Comparison of ENCODE assay signal across 20 mouse cellular contexts in genomic region chr19:43918834-43919233, GRCm38 (mm10). TPM values are rescaled to one million over a fixed set of nuclear protein-coding genes. Genes with fewer than 3 reads are reported as not detected.
DNase-seq lines count a peak whose midpoint lies in the region; ATAC-seq and TF ChIP-seq lines count a peak whose summit lies in the region.
"Had no signal": no experiment of that assay in that cellular context is flagged by ENCODE, and none has a peak within 500 bp of the region (broad histone marks: within the 10 kb centered on the region; RNA-seq: fewer than 3 reads in every experiment).

No protein-coding gene starts in this region.

- TF ChIP-seq RAD21 in MEL (IDR thresholded peaks at IDR 0.05; ENCODE audit: low read depth, low read length), result no peak

- H3K27ac ChIP-seq in liver, adult 2 months (replicated peaks; ENCODE audit: insufficient read depth, low read depth, low read length), result peak overlapping the region; percentile 72
- H3K27ac ChIP-seq in liver, embryonic 11.5 days (ENCODE audit: low read depth, low read length), result no peak overlapping the region
- no peak overlapping the region for H3K27ac ChIP-seq in MEL (ENCODE audit: control insufficient read depth, low read depth, low read length)
- no peak overlapping the region for H3K27ac ChIP-seq in liver, embryonic 14.5 days
- no peak overlapping the region for H3K27ac ChIP-seq in forebrain, embryonic 13.5 days
- H3K27ac ChIP-seq: hindbrain, embryonic 14.5 days; neural tube, embryonic 13.5 days had no signal

- no peaks in the 10 kb centered on the region for H3K9me3 ChIP-seq in liver, embryonic 11.5 days (ENCODE audit: control insufficient read depth, low read length)
- no peaks in the 10 kb centered on the region for H3K9me3 ChIP-seq in MEL (replicated peaks; ENCODE audit: insufficient read depth, low read length)
- no peaks in the 10 kb centered on the region for H3K9me3 ChIP-seq in liver, embryonic 14.5 days (ENCODE audit: control insufficient read depth, low read length)
- 0 out of 2 replicates have a peak, but pooled peaks cover 4% of the 10 kb centered on the region for H3K9me3 ChIP-seq in forebrain, embryonic 13.5 days (replicated peaks)
- H3K9me3 ChIP-seq: G1E had no signal

- no peak for TF ChIP-seq POLR2A in liver, adult 2 months (IDR thresholded peaks at IDR 0.05; ENCODE audit: extremely low read depth, insufficient read depth, low read length)
- TF ChIP-seq POLR2A in MEL (IDR thresholded peaks at IDR 0.05; ENCODE audit: control insufficient read depth in 1 of 2, insufficient read depth in 1 of 2, low read depth in 1 of 2, low read length in 2 of 2, poor library complexity in 1 of 2), result no peak

- no peak for TF ChIP-seq CTCF in liver, adult 2 months (IDR thresholded peaks at IDR 0.05; ENCODE audit: low read depth, low read length)
- TF ChIP-seq CTCF in MEL (IDR thresholded peaks at IDR 0.05 in 2 of 3, conservative IDR thresholded peaks at IDR 0.05 in 1 of 3; ENCODE audit: control insufficient read depth in 1 of 3, insufficient read depth in 1 of 3, low read depth in 2 of 3, low read length in 3 of 3, poor library complexity in 1 of 3, severe bottlenecking in 1 of 3), result no peak
- TF ChIP-seq CTCF in liver, embryonic 14.5 days (IDR thresholded peaks at IDR 0.05; ENCODE audit: low read depth), result no peak

- peaks cover 10% of the 10 kb centered on the region; the same call in 1 of the 2 replicates for H3K4me1 ChIP-seq in liver, adult 2 months (ENCODE audit: control insufficient read depth, insufficient read depth, low read length)
- H3K4me1 ChIP-seq in liver, embryonic 11.5 days (replicated peaks; ENCODE audit: control insufficient read depth, insufficient read depth, low read length), result peaks cover 24% of the 10 kb centered on the region
- H3K4me1 ChIP-seq in MEL (ENCODE audit: control insufficient read depth in 1 of 2, insufficient read depth in 2 of 2, low read length in 2 of 2), result 0 out of 4 replicates have a peak, but pooled peaks cover 0 to 2% of the 10 kb centered on the region in 2 experiments
- H3K4me1 ChIP-seq in liver, embryonic 14.5 days (replicated peaks; ENCODE audit: control insufficient read depth in 2 of 2, insufficient read depth in 2 of 2, low read length in 1 of 2), result peaks cover 0 to 27% of the 10 kb centered on the region in 2 experiments; a peak in 3 of 4 replicates
- H3K4me1 ChIP-seq in forebrain, embryonic 13.5 days, result peaks cover 6% of the 10 kb centered on the region; the same call in 1 of the 2 replicates

- ATAC-seq in liver, embryonic 11.5 days (replicated peaks; ENCODE audit: low FRiP score), result no peak
- peak; percentile 43 for ATAC-seq in liver, embryonic 14.5 days (ENCODE audit: insufficient read depth)
- ATAC-seq in forebrain, embryonic 13.5 days, result no peak
- ATAC-seq: forebrain, embryonic 16.5 days had no signal

- TF ChIP-seq EP300 in MEL (IDR thresholded peaks at IDR 0.05; ENCODE audit: low read depth in 1 of 2, low read length in 2 of 2), result no peak
- TF ChIP-seq EP300 in liver, embryonic 14.5 days (IDR thresholded peaks at IDR 0.05; ENCODE audit: low read depth), result no peak

- peaks cover 13% of the 10 kb centered on the region; the same call in 1 of the 2 replicates for H3K79me2 ChIP-seq in liver, adult 2 months (ENCODE audit: control insufficient read depth, insufficient read depth, low read length)
- H3K79me2 ChIP-seq in MEL (ENCODE audit: control insufficient read depth, insufficient read depth, low read length, poor library complexity), result no peaks in the 10 kb centered on the region

- no peaks in the 10 kb centered on the region for H3K27me3 ChIP-seq in liver, adult 2 months (ENCODE audit: control insufficient read depth, insufficient read depth, low read length)
- no peaks in the 10 kb centered on the region for H3K27me3 ChIP-seq in liver, embryonic 11.5 days (replicated peaks; ENCODE audit: control insufficient read depth, insufficient read depth, low read length)
- H3K27me3 ChIP-seq in MEL (ENCODE audit: control insufficient read depth in 1 of 2, insufficient read depth in 2 of 2, low read length in 2 of 2), result no peaks in the 10 kb centered on the region
- no peaks in the 10 kb centered on the region for H3K27me3 ChIP-seq in liver, embryonic 14.5 days (ENCODE audit: control insufficient read depth, insufficient read depth, low read length)
- no peaks in the 10 kb centered on the region; the same call in 1 of the 2 replicates for H3K27me3 ChIP-seq in forebrain, embryonic 13.5 days
- H3K27me3 ChIP-seq: heart, embryonic 12.5 days; neural tube, embryonic 13.5 days had no signal

- DNase-seq in liver, adult 2 months (ENCODE audit: extremely low read depth, low read depth, low spot score), result peak; percentile 97
- no peak for DNase-seq in liver, embryonic 11.5 days (ENCODE audit: low spot score)
- peak; percentile 42 for DNase-seq in MEL (ENCODE audit: low read depth, low spot score)
- peak in 2 of 3 experiments; percentile 25 to 31 for DNase-seq in liver, embryonic 14.5 days (ENCODE audit: low read depth in 3 of 3, low spot score in 3 of 3)
- peak; percentile 64 for DNase-seq in yolk sac, embryonic 10.5 days (ENCODE audit: low spot score)
- DNase-seq in ovary, postnatal 10 days (ENCODE audit: low spot score), result no peak
- DNase-seq: adrenal gland, postnatal 10 days; cerebellum, postnatal 14 days; embryo, embryonic 11 days; heart, postnatal 14 days; kidney, adult 11 months; lung, postnatal 10 days; midbrain, embryonic 14.5 days; thymus, adult 18-20 months had no signal

- H3K36me3 ChIP-seq in liver, adult 2 months (ENCODE audit: control insufficient read depth, insufficient read depth, low read length), result no peaks in the 10 kb centered on the region
- no peaks in the 10 kb centered on the region for H3K36me3 ChIP-seq in liver, embryonic 11.5 days (ENCODE audit: control insufficient read depth, insufficient read depth, low read length)
- no peaks in the 10 kb centered on the region for H3K36me3 ChIP-seq in MEL (ENCODE audit: control insufficient read depth in 1 of 2, insufficient read depth in 2 of 2, low read length in 2 of 2)
- H3K36me3 ChIP-seq in liver, embryonic 14.5 days (replicated peaks; ENCODE audit: control insufficient read depth, insufficient read depth, low read depth), result no peaks in the 10 kb centered on the region
- no peaks in the 10 kb centered on the region for H3K36me3 ChIP-seq in forebrain, embryonic 13.5 days (ENCODE audit: poor library complexity, severe bottlenecking)
- H3K36me3 ChIP-seq: G1E; neural tube, embryonic 13.5 days had no signal

- no peak overlapping the region for H3K9ac ChIP-seq in liver, adult 2 months (ENCODE audit: low read depth, low read length)
- H3K9ac ChIP-seq in liver, embryonic 11.5 days (ENCODE audit: low read depth, low read length), result no peak overlapping the region
- no peak overlapping the region for H3K9ac ChIP-seq in MEL (ENCODE audit: control insufficient read depth, low read depth, low read length, poor library complexity, severe bottlenecking)
- no peak overlapping the region for H3K9ac ChIP-seq in liver, embryonic 14.5 days (replicated peaks)
- no peak overlapping the region for H3K9ac ChIP-seq in forebrain, embryonic 13.5 days
- H3K9ac ChIP-seq: heart, embryonic 12.5 days; hindbrain, embryonic 14.5 days; neural tube, embryonic 13.5 days had no signal

- H3K4me3 ChIP-seq in liver, adult 2 months (ENCODE audit: insufficient read depth, low read depth, low read length), result no peak overlapping the region
- no peak overlapping the region for H3K4me3 ChIP-seq in liver, embryonic 11.5 days (ENCODE audit: low read depth, low read length)
- H3K4me3 ChIP-seq in MEL (ENCODE audit: control insufficient read depth in 1 of 2, insufficient read depth in 1 of 2, low read depth in 2 of 2, low read length in 2 of 2), result no peak overlapping the region
- no peak overlapping the region for H3K4me3 ChIP-seq in liver, embryonic 14.5 days (ENCODE audit: insufficient read depth in 1 of 2, low read depth in 2 of 2, low read length in 2 of 2)
- no peak overlapping the region for H3K4me3 ChIP-seq in forebrain, embryonic 13.5 days
- H3K4me3 ChIP-seq: heart, embryonic 12.5 days; neural tube, embryonic 13.5 days had no signal

- H3K4me2 ChIP-seq in liver, embryonic 11.5 days, result no peak overlapping the region
- no peak overlapping the region for H3K4me2 ChIP-seq in liver, embryonic 14.5 days (ENCODE audit: low read depth)
- H3K4me2 ChIP-seq in forebrain, embryonic 13.5 days, result no peak overlapping the region
- H3K4me2 ChIP-seq: heart, embryonic 12.5 days; hindbrain, embryonic 14.5 days; neural tube, embryonic 13.5 days had no signal

- WGBS in liver, adult 2 months, result 52% methylated on average over 3 of the region's 3 CpGs
- WGBS in liver, embryonic 11.5 days, result 79% methylated on average over 3 of the region's 3 CpGs
- 66% methylated on average over 3 of the region's 3 CpGs for WGBS in liver, embryonic 14.5 days (ENCODE audit: insufficient replicate concordance)
- 72% methylated on average over 3 of the region's 3 CpGs for WGBS in forebrain, embryonic 13.5 days

TF ChIP-seq in MEL, 35 proteins besides CTCF, POLR2A, EP300 and RAD21 (continues in another document):
- TF ChIP-seq MAZ (IDR thresholded peaks at IDR 0.05; ENCODE audit: low read depth, low read length) (no peak), MYB (IDR thresholded peaks at IDR 0.05; ENCODE audit: low read depth, low read length) (no peak), TCF12 (IDR thresholded peaks at IDR 0.05; ENCODE audit: low read depth, low read length) (no peak), SIN3A (IDR thresholded peaks at IDR 0.05; ENCODE audit: low read length) (no peak), MXI1 (IDR thresholded peaks at IDR 0.05; ENCODE audit: low read depth, low read length) (no peak), MEF2A (IDR thresholded peaks at IDR 0.05; ENCODE audit: extremely low read depth, insufficient replicate concordance, low read depth, low read length, poor library complexity, severe bottlenecking) (no peak), USF1 (IDR thresholded peaks at IDR 0.05; ENCODE audit: low read depth, low read length) (no peak), NRF1 (IDR thresholded peaks at IDR 0.05; ENCODE audit: insufficient read depth, low read depth, low read length, poor library complexity, severe bottlenecking) (no peak), SMC3 (IDR thresholded peaks at IDR 0.05; ENCODE audit: low read depth, low read length) (no peak), GABPA (IDR thresholded peaks at IDR 0.05; ENCODE audit: low read depth, low read length) (no peak)

RNA-seq across cellular contexts. Expression of gene Dnmbp, which starts 21.2 kb away (rescaled TPM):
- 23.3 and 24.7 TPM in 2 replicates for total RNA-seq in liver, adult 2 months (2014; rRNA removed)
- 15.5 and 15.6 TPM in 2 replicates for polyA plus RNA-seq in liver, adult 2 months (2012; rRNA removed)
- 7.5 and 8.7 TPM in 2 replicates for polyA plus RNA-seq in liver, embryonic 11.5 days (2014; fragmentation: Nextera tagmentation; extraction: Ambion mirVana)
- 5.4 and 6.2 TPM in 2 replicates for total RNA-seq in MEL (2012; rRNA removed)
- 1 to 10 TPM in 1 of 2 experiments, not detected in 1; 9.4 TPM for polyA plus RNA-seq in MEL (2012; ENCODE audit: insufficient read depth in 1 of 2, insufficient read length in 2 of 2, low read depth in 1 of 2, low replicate concordance in 2 of 2, missing spikeins in 1 of 2)
- 2.1 and 2.2 TPM in 2 replicates for polyA plus RNA-seq in liver, embryonic 14.5 days (2012; rRNA removed)
- polyA plus RNA-seq in liver, embryonic 14.5 days (2014; fragmentation: Nextera tagmentation; extraction: Ambion mirVana), result 1.3 and 1.5 TPM in 2 replicates
- polyA plus RNA-seq in forebrain, embryonic 13.5 days (2015; fragmentation: Nextera tagmentation; extraction: Ambion mirVana), result 11.6 and 12.4 TPM in 2 replicates

Comparison
In these comparisons a context has a peak if more than half of its experiments do, and no peak if none do; other contexts are left out.
1. DNase-seq: peak in liver, adult 2 months (single experiment), MEL (single experiment), liver, embryonic 14.5 days (2 of 3) and yolk sac, embryonic 10.5 days (single experiment); none in liver, embryonic 11.5 days (single experiment) and ovary, postnatal 10 days (single experiment).